Mouse (Mus musculus): Measurements from ENCODE around the gene Kansl2. TPM values are rescaled to one million over a fixed set of nuclear protein-coding genes. Genes with fewer than 3 reads are reported as not detected.

Kansl2 gene
- 15.3 and 23.6 TPM in 2 replicates for polyA plus RNA-seq (2012; ENCODE audit: low replicate concordance)

GRCm38 (mm10) chr15:98533881-98534627 is at the start of gene Kansl2:
Gene Kansl2 (minus strand): TSS chr15:98534264.

DNA sequence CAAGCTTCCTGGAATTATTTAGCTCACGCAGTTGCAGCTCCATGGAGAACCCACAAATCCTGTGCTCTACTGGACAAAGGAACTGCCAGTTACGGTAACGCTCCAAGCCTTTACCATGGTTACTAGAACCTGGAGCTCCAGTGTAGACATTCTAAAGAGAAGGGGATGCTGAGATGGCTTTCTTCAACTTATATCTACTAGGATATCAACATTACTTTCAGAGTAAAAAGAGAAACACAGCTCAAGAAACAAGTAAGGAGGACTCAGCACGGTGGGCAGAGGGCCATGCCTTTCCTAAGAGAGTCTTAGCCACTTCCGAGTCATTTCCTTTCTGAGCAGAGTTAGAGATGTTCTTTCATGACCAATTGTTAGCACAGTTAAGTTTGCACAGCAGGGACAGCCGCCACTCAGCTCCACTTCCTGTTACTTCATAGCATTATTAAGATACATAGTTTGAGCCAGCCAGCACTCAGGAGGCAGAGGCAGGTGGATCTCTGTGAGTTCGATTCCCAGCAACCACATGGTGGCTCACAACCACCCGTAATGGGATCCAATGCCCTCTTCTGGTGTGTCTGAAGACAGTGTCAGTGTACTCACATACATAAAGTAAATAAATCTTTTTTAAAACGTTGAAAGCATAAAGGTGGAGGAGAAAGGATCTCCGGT is 36.9 kb upstream of the Kansl2 start, which contains the start of the genes Ccnt1 and 4930415O20Rik:
TSS of gene Ccnt1 (minus strand) at position 51 of the 666 bp plus-strand sequence.
TSS of gene 4930415O20Rik (plus strand) at position 132 of the 666 bp plus-strand sequence.

DNA sequence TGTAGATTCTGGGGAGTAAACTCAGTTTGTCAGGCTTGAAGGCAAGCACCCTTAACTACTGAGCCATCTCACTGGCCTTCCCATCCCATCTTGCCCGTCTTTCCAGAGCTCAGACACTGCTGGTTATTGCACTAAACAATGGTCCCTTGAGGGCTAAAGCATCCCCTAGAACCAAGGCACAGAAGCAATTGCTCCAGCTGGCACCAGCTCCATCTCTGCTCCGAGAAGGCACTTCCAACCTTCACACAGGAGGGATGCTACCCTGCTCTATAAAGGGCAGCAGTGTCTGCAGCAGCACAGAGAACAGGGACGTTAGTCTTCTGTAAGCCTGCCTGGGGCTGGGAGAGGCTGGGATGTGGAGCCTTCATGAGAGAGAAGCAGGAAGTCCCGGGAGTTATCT is 42.0 kb downstream of the Kansl2 start, which contains the start of gene Olfr279:
TSS of gene Olfr279 (plus strand) at position 301 of the 400 bp plus-strand sequence.

GRCm38 (mm10) chr15:98482701-98483100 is 51.4 kb downstream of the Kansl2 start, which contains the start of gene Lalba:
Gene Lalba (minus strand): TSS chr15:98482721.

GRCm38 (mm10) chr15:98469596-98469995 is 64.5 kb downstream of the Kansl2 start, which contains the start of gene OR5BS1P:
Gene OR5BS1P (plus strand): TSS chr15:98469896.

Other genes with a start within 250 kb of the Kansl2 start
- gene Zfp641, start 238.1 kb downstream of the Kansl2 start, polyA plus RNA-seq (2012; ENCODE audit: low replicate concordance), result 0.03 TPM in 1 of 2 replicates, not detected in the other
- not detected in 2 replicates for gene Olfr285, start 216.9 kb downstream of the Kansl2 start, polyA plus RNA-seq (2012; ENCODE audit: low replicate concordance)
- gene Olfr284, start 193.3 kb downstream of the Kansl2 start, polyA plus RNA-seq (2012; ENCODE audit: low replicate concordance), result not detected in 2 replicates
- gene Olfr283, start 153.3 kb downstream of the Kansl2 start, polyA plus RNA-seq (2012; ENCODE audit: low replicate concordance), result 0.09 TPM in 1 of 2 replicates, not detected in the other
- not detected in 2 replicates for gene Olfr282, start 103.0 kb downstream of the Kansl2 start, polyA plus RNA-seq (2012; ENCODE audit: low replicate concordance)
- not detected in 2 replicates for gene Olfr281, start 81.7 kb downstream of the Kansl2 start, polyA plus RNA-seq (2012; ENCODE audit: low replicate concordance)
- 0.08 TPM in 1 of 2 replicates, not detected in the other for gene OR5BS1P, start 64.4 kb downstream of the Kansl2 start, polyA plus RNA-seq (2012; ENCODE audit: low replicate concordance)
- gene Lalba, start 51.5 kb downstream of the Kansl2 start, polyA plus RNA-seq (2012; ENCODE audit: low replicate concordance), result not detected in 2 replicates
- gene Olfr279, start 41.9 kb downstream of the Kansl2 start, polyA plus RNA-seq (2012; ENCODE audit: low replicate concordance), result 0.26 TPM in 1 of 2 replicates, not detected in the other
- 3.5 and 6.5 TPM in 2 replicates for gene Ccnt1, start 36.7 kb upstream of the Kansl2 start, polyA plus RNA-seq (2012; ENCODE audit: low replicate concordance)
- gene 4930415O20Rik, start 36.7 kb upstream of the Kansl2 start, polyA plus RNA-seq (2012; ENCODE audit: low replicate concordance), result not detected in 2 replicates
- gene Adcy6, start 75.8 kb upstream of the Kansl2 start, polyA plus RNA-seq (2012; ENCODE audit: low replicate concordance), result 28.3 and 35.6 TPM in 2 replicates
- 2.2 and 5.7 TPM in 2 replicates for gene Cacnb3, start 96.6 kb upstream of the Kansl2 start, polyA plus RNA-seq (2012; ENCODE audit: low replicate concordance)
- 83.8 and 103 TPM in 2 replicates for gene Ddx23, start 128.6 kb upstream of the Kansl2 start, polyA plus RNA-seq (2012; ENCODE audit: low replicate concordance)
- gene Rnd1, start 143.2 kb upstream of the Kansl2 start, polyA plus RNA-seq (2012; ENCODE audit: low replicate concordance), result 0.23 and 0.60 TPM in 2 replicates
- not detected in 2 replicates for gene Ccdc65, start 173.9 kb upstream of the Kansl2 start, polyA plus RNA-seq (2012; ENCODE audit: low replicate concordance)
- gene Fkbp11, start 193.9 kb upstream of the Kansl2 start, polyA plus RNA-seq (2012; ENCODE audit: low replicate concordance), result 2.6 and 5.6 TPM in 2 replicates
- gene Arf3, start 228.9 kb upstream of the Kansl2 start, polyA plus RNA-seq (2012; ENCODE audit: low replicate concordance), result 11.6 and 18.3 TPM in 2 replicates
- 0.13 TPM in 1 of 2 replicates, not detected in the other for gene Wnt10b, start 243.9 kb upstream of the Kansl2 start, polyA plus RNA-seq (2012; ENCODE audit: low replicate concordance)

Data from leukemia stem cell, adult 10-12 weeks (primary cell).